Mouse (Mus musculus) hindbrain, embryonic 10.5 days (tissue): Measurements from ENCODE around the gene Igf1r. TPM values are rescaled to one million over a fixed set of nuclear protein-coding genes. Genes with fewer than 3 reads are reported as not detected.
A peak's percentile ranks its signal among the peaks of the same experiment; 100 is the strongest.

Source experiments
- DNase-seq: peaks from one replicate; pipeline ENCODE4 v3.0.0-alpha.2; 2017; ENCODE audit warnings: low spot score
- H3K27ac ChIP-seq: fragments of 300-500 bp; sonication (generic); 2 replicates; pipeline ENCODE4 v1.5.1; 2016; ENCODE audit warnings: mild to moderate bottlenecking, moderate library complexity
- H3K27me3 ChIP-seq: fragments of 300-500 bp; sonication (generic); 2 replicates; pipeline ENCODE4 v1.6.1; 2016; ENCODE audit warnings: mild to moderate bottlenecking; ENCODE audit not compliant: poor library complexity, insufficient read depth, severe bottlenecking
- H3K36me3 ChIP-seq: fragments of 300-500 bp; sonication (generic); 2 replicates; pipeline ENCODE4 v1.6.1; 2016; ENCODE audit warnings: mild to moderate bottlenecking, moderate library complexity
- H3K4me1 ChIP-seq: fragments of 300-500 bp; sonication (generic); replicated peaks from 2 replicates; pipeline ENCODE4 v1.6.1; 2016; ENCODE audit warnings: mild to moderate bottlenecking
- H3K4me3 ChIP-seq: fragments of 300-500 bp; sonication (generic); 2 replicates; pipeline ENCODE4 v1.5.1; 2016; ENCODE audit warnings: mild to moderate bottlenecking, moderate library complexity
- H3K9me3 ChIP-seq: fragments of 300-500 bp; sonication (generic); 2 replicates; pipeline ENCODE4 v1.6.1; 2016; ENCODE audit warnings: mild to moderate bottlenecking, moderate library complexity
- WGBS: fragments of 180-500 bp; shearing (Covaris S2); methylation state at CpG from one replicate; pipeline ENCODE4 v1.1.7; 2016; 5-methylcytosine and 5-hydroxymethylcytosine counted together
- polyA plus RNA-seq: library from polyadenylated mRNA; unstranded; fragments of >200 nt; fragmentation: Nextera tagmentation; extraction: Ambion mirVana; gene quantifications from 2 replicates; pipeline ENCODE4 v1.2.1, GENCODE M21; 2016

Gene Igf1r
- polyA plus RNA-seq, 1 experiment from 2014 or later: 24.9 TPM

- Histone ChIP-seq H3K27me3 (no peaks in the 10 kb centered on the region), H3K9me3 (no peaks in the 10 kb centered on the region), H3K27ac (peak overlapping the region; percentile 90; the same call in 1 of the 2 replicates), H3K4me3 (peak overlapping the region; percentile 76), H3K4me1 (peaks cover 51% of the 10 kb centered on the region), H3K36me3 (no peaks in the 10 kb centered on the region)
- 44% methylated on average over 6 of the region's 6 CpGs for WGBS
- no peak for DNase-seq
Observed at GRCm38 (mm10) chr7:68127799-68128261, 175.2 kb downstream of the Igf1r start.

- H3K4me3 ChIP-seq: peak overlapping the region; percentile 76
- no peaks in the 10 kb centered on the region for H3K9me3 ChIP-seq
- H3K36me3 ChIP-seq: no peaks in the 10 kb centered on the region
- 11% methylated on average over 7 of the region's 7 CpGs for WGBS
- H3K4me1 ChIP-seq: peaks cover 55% of the 10 kb centered on the region
- H3K27ac ChIP-seq: peak overlapping the region; percentile 90
- H3K27me3 ChIP-seq: no peaks in the 10 kb centered on the region
- no peak for DNase-seq
Observed at GRCm38 (mm10) chr7:68128271-68128674, 175.6 kb downstream of the Igf1r start.

GRCm38 (mm10) chr7:68129077-68129511 is 176.5 kb downstream of the Igf1r start:
- peak; percentile 94 for DNase-seq
- Histone ChIP-seq H3K4me1 (peaks cover 61% of the 10 kb centered on the region), H3K27ac (peak overlapping the region; percentile 90), H3K9me3 (no peaks in the 10 kb centered on the region), H3K36me3 (no peaks in the 10 kb centered on the region), H3K27me3 (no peaks in the 10 kb centered on the region), H3K4me3 (peak overlapping the region; percentile 76)
- under 1% methylated on average over 19 of the region's 19 CpGs for WGBS

GRCm38 (mm10) chr7:68129546-68130253 is 177.1 kb downstream of the Igf1r start:
- 3% methylated on average over 19 of the region's 19 CpGs for WGBS
- no peaks in the 10 kb centered on the region for H3K36me3 ChIP-seq
- peak overlapping the region; percentile 90 for H3K27ac ChIP-seq
- peak overlapping the region; percentile 76 for H3K4me3 ChIP-seq
- H3K27me3 ChIP-seq: no peaks in the 10 kb centered on the region
- H3K9me3 ChIP-seq: no peaks in the 10 kb centered on the region
- peak; percentile 84 for DNase-seq
- H3K4me1 ChIP-seq: peaks cover 61% of the 10 kb centered on the region

- Histone ChIP-seq H3K27me3 (no peaks in the 10 kb centered on the region), H3K4me1 (peaks cover 61% of the 10 kb centered on the region), H3K9me3 (no peaks in the 10 kb centered on the region), H3K4me3 (no peak overlapping the region), H3K27ac (no peak overlapping the region), H3K36me3 (no peaks in the 10 kb centered on the region)
- 71% methylated on average over 13 of the region's 13 CpGs for WGBS
- DNase-seq: no peak
Observed at GRCm38 (mm10) chr7:68130950-68131580, 178.4 kb downstream of the Igf1r start.

- H3K36me3 ChIP-seq: no peaks in the 10 kb centered on the region
- peaks cover 51% of the 10 kb centered on the region for H3K4me1 ChIP-seq
- WGBS: 43% methylated on average over 6 of the region's 6 CpGs
- no peaks in the 10 kb centered on the region for H3K27me3 ChIP-seq
- no peaks in the 10 kb centered on the region for H3K9me3 ChIP-seq
- no peak overlapping the region for H3K4me3 ChIP-seq
- DNase-seq: no peak
- H3K27ac ChIP-seq: peak overlapping the region; percentile 35; the same call in 1 of the 2 replicates
Observed at GRCm38 (mm10) chr7:68133679-68134078, 181.1 kb downstream of the Igf1r start.

- H3K36me3 ChIP-seq: no peaks in the 10 kb centered on the region
- 92% methylated on average over 16 of the region's 16 CpGs for WGBS
- H3K4me3 ChIP-seq: no peak overlapping the region
- H3K9me3 ChIP-seq: no peaks in the 10 kb centered on the region
- no peaks in the 10 kb centered on the region for H3K27me3 ChIP-seq
- H3K4me1 ChIP-seq: peaks cover 49% of the 10 kb centered on the region
- no peak overlapping the region for H3K27ac ChIP-seq
- no peak for DNase-seq
Observed at GRCm38 (mm10) chr7:68134948-68135347, 182.3 kb downstream of the Igf1r start.

GRCm38 (mm10) chr7:68136056-68136455 is 183.4 kb downstream of the Igf1r start:
- DNase-seq: no peak
- WGBS: 87% methylated on average over 10 of the region's 10 CpGs
- no peak overlapping the region for H3K4me3 ChIP-seq
- peaks cover 41% of the 10 kb centered on the region for H3K4me1 ChIP-seq
- no peaks in the 10 kb centered on the region for H3K27me3 ChIP-seq
- H3K27ac ChIP-seq: no peak overlapping the region
- no peaks in the 10 kb centered on the region for H3K36me3 ChIP-seq
- no peaks in the 10 kb centered on the region for H3K9me3 ChIP-seq

- H3K9me3 ChIP-seq: no peaks in the 10 kb centered on the region
- peaks cover 20% of the 10 kb centered on the region; the same call in 1 of the 2 replicates for H3K4me1 ChIP-seq
- no peak overlapping the region for H3K27ac ChIP-seq
- H3K27me3 ChIP-seq: no peaks in the 10 kb centered on the region
- 55% methylated on average over 2 of the region's 2 CpGs for WGBS
- no peaks in the 10 kb centered on the region for H3K36me3 ChIP-seq
- DNase-seq: no peak
- no peak overlapping the region for H3K4me3 ChIP-seq
Observed at GRCm38 (mm10) chr7:68139384-68139783, 186.8 kb downstream of the Igf1r start.

- no peak overlapping the region for H3K27ac ChIP-seq
- H3K9me3 ChIP-seq: no peaks in the 10 kb centered on the region
- WGBS: 82% methylated on average over 11 of the region's 11 CpGs
- H3K4me3 ChIP-seq: no peak overlapping the region
- H3K27me3 ChIP-seq: no peaks in the 10 kb centered on the region
- DNase-seq: no peak
- H3K36me3 ChIP-seq: no peaks in the 10 kb centered on the region
- H3K4me1 ChIP-seq: peaks cover 21% of the 10 kb centered on the region; the same call in 1 of the 2 replicates
Observed at GRCm38 (mm10) chr7:68140041-68140807, 187.6 kb downstream of the Igf1r start.

- no peak for DNase-seq
- Histone ChIP-seq H3K27me3 (no peaks in the 10 kb centered on the region), H3K4me1 (peaks cover 34% of the 10 kb centered on the region), H3K9me3 (no peaks in the 10 kb centered on the region), H3K4me3 (no peak overlapping the region), H3K27ac (no peak overlapping the region), H3K36me3 (no peaks in the 10 kb centered on the region)
- 75% methylated on average over 6 of the region's 6 CpGs for WGBS
Observed at GRCm38 (mm10) chr7:68144266-68144665, 191.6 kb downstream of the Igf1r start.

GRCm38 (mm10) chr7:68148297-68149048 is 195.8 kb downstream of the Igf1r start:
- WGBS: 54% methylated on average over 20 of the region's 20 CpGs

More at GRCm38 (mm10) chr7:68148297-68149048, 195.8 kb downstream of the Igf1r start:
- Histone ChIP-seq H3K27me3 (no peaks in the 10 kb centered on the region), H3K4me1 (peaks cover 39% of the 10 kb centered on the region), H3K9me3 (no peaks in the 10 kb centered on the region), H3K36me3 (no peaks in the 10 kb centered on the region), H3K4me3 (no peak overlapping the region), H3K27ac (0 out of 2 replicates have a peak overlapping the region, but pooled peaks have one; percentile 1)
- no peak for DNase-seq
